ENCODE assay signal across 8 mouse cellular contexts in the genomic region with DNA sequence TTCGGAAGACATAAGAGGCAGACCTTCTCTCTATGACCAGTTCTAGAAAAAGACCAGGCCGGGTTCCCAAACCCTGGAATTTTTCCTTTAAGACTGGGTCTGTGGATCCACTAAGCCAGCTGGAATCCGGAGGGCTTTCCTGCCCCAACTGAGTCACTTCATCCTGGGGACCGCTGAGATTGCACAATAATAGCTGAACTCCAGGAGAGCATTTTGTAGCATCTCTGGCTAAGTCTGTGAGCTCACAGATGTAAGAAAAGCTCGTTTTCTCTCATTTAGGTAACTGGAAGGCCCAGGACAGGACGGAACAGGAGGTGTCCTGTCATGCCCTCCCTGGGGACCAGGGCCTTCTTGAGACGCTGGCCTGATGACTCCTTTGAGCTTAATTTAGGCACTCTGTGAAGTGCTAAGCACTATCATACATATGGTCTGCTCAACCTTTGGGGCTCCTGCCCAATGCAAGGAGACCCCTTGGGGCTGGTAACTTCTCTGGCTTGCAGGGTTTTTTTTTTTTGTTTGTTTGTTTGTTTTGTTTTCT. TPM values are rescaled to one million over a fixed set of nuclear protein-coding genes. Genes with fewer than 3 reads are reported as not detected.
A peak's percentile ranks its signal among the peaks of the same experiment; 100 is the strongest.
DNase-seq lines count a peak whose midpoint lies in the region; ATAC-seq and TF ChIP-seq lines count a peak whose summit lies in the region.

No protein-coding gene starts in this region.

- TF ChIP-seq RAD21 in CH12.LX (IDR thresholded peaks at IDR 0.05; ENCODE audit: low read depth, low read length) = no peak; the same call in 1 of the 2 replicates

- no peak for TF ChIP-seq CTCF in CH12.LX (conservative IDR thresholded peaks at IDR 0.05 in 1 of 2, IDR thresholded peaks at IDR 0.05 in 1 of 2; ENCODE audit: low read depth in 2 of 2, low read length in 2 of 2)

- dilution Hi-C loops in CH12.LX (cut with MboI; ENCODE audit: extremely low pct_ligation_motif_present, extremely low pct_unique_long_range_greater_than_20kb, low sequenced_read_pairs) = no loop called here

- 12% methylated on average over 7 of the region's 7 CpGs for WGBS in liver, embryonic 12.5 days (ENCODE audit: insufficient replicate concordance)

- peak; percentile 97 for DNase-seq in heart, adult 11 months
- DNase-seq in heart, postnatal 4 days = no peak
- peak; percentile 51 for DNase-seq in CH12.LX (ENCODE audit: extremely low read depth)
- peak; percentile 54 for DNase-seq in gastrocnemius, postnatal 25 days
- DNase-seq in frontal cortex, postnatal 14 days (ENCODE audit: low spot score in 2 of 2) = no peak
- DNase-seq in left cerebral cortex, postnatal 36 days (ENCODE audit: low spot score in 2 of 2) = no peak
- no peak for DNase-seq in ovary, postnatal 36 days (ENCODE audit: low spot score)

- peak overlapping the region; percentile 90 for H3K27ac ChIP-seq in CH12.LX (ENCODE audit: insufficient read depth, low read depth)
- H3K27ac ChIP-seq in liver, embryonic 12.5 days = peak overlapping the region; percentile 80

- in situ Hi-C loops in CH12.LX (cut with MboI; ENCODE audit: low pct_ligation_motif_present, low pct_unique_long_range_greater_than_20kb, low sequenced_read_pairs) = loop anchor here (10.0 kb wide), 1 partner anchor 49 kb away; no protein-coding TSS in a partner anchor

- H3K9me3 ChIP-seq in CH12.LX (replicated peaks; ENCODE audit: low read length) = no peaks in the 10 kb centered on the region
- no peaks in the 10 kb centered on the region for H3K9me3 ChIP-seq in liver, embryonic 12.5 days (replicated peaks)

- no peak for ATAC-seq in liver, embryonic 12.5 days

- peak; percentile 45; the same call in 1 of the 2 replicates for TF ChIP-seq EP300 in CH12.LX (IDR thresholded peaks at IDR 0.05; ENCODE audit: low read length)

- TF ChIP-seq POLR2A in CH12.LX (IDR thresholded peaks at IDR 0.05; ENCODE audit: low read depth, low read length) = no peak

- peaks cover 2% of the 10 kb centered on the region for H3K27me3 ChIP-seq in CH12.LX (replicated peaks)
- H3K27me3 ChIP-seq in liver, embryonic 12.5 days (replicated peaks) = peaks cover 11% of the 10 kb centered on the region; the same call in 1 of the 2 replicates

- peaks cover 51 to 93% of the 10 kb centered on the region in 2 experiments for H3K4me1 ChIP-seq in CH12.LX (ENCODE audit: control insufficient read depth in 1 of 2, insufficient read depth in 2 of 2)
- H3K4me1 ChIP-seq in liver, embryonic 12.5 days = peaks cover 87% of the 10 kb centered on the region

- intact Hi-C loops in left cerebral cortex, postnatal 36 days (cut with DNase I) = no loop called here

- H3K79me2 ChIP-seq in CH12.LX (replicated peaks; ENCODE audit: control insufficient read depth, extremely low read depth, insufficient read depth, poor library complexity, severe bottlenecking) = no peaks in the 10 kb centered on the region

- no peak overlapping the region for H3K4me3 ChIP-seq in CH12.LX (replicated peaks in 1 of 3; ENCODE audit: low read depth in 2 of 3, low read length in 2 of 3, poor library complexity in 1 of 3)
- H3K4me3 ChIP-seq in liver, embryonic 12.5 days = peak overlapping the region; percentile 41

- peak overlapping the region; percentile 46 for H3K4me2 ChIP-seq in CH12.LX (ENCODE audit: insufficient read depth, low read depth, poor library complexity, severe bottlenecking)
- H3K4me2 ChIP-seq in liver, embryonic 12.5 days = peak overlapping the region; percentile 73

- H3K9ac ChIP-seq in CH12.LX (ENCODE audit: insufficient read depth, low read depth) = peak overlapping the region; percentile 63
- H3K9ac ChIP-seq in liver, embryonic 12.5 days = peak overlapping the region; percentile 36; the same call in 1 of the 2 replicates

- no peaks in the 10 kb centered on the region for H3K36me3 ChIP-seq in CH12.LX (replicated peaks in 1 of 2; ENCODE audit: control insufficient read depth in 1 of 2, insufficient read depth in 1 of 2, low read length in 1 of 2)
- H3K36me3 ChIP-seq in liver, embryonic 12.5 days = no peaks in the 10 kb centered on the region

TF ChIP-seq in CH12.LX, 34 proteins besides CTCF, POLR2A, EP300 and RAD21:
- 0 out of 2 replicates have a peak, but pooled peaks have one; percentile 24 for TF ChIP-seq BHLHE40 (IDR thresholded peaks at IDR 0.05; ENCODE audit: low read depth, low read length)
- TF ChIP-seq TCF12 (IDR thresholded peaks at IDR 0.05; ENCODE audit: low read depth, low read length) = peak; percentile 52
- peak; percentile 63; the same call in 1 of the 2 replicates for TF ChIP-seq IRF4 (IDR thresholded peaks at IDR 0.05; ENCODE audit: low read depth, low read length)
- no peak for TF ChIP-seq RCOR1 (conservative IDR thresholded peaks at IDR 0.05; ENCODE audit: low read depth, low read length)
- no peak for TF ChIP-seq ELF1 (IDR thresholded peaks at IDR 0.05; ENCODE audit: low read depth, low read length)
- peak; percentile 64 for TF ChIP-seq ETS1 (conservative IDR thresholded peaks at IDR 0.05; ENCODE audit: low read depth, low read length)
- no peak for TF ChIP-seq ZC3H11A (IDR thresholded peaks at IDR 0.05; ENCODE audit: low read depth, low read length)
- TF ChIP-seq KAT2A (IDR thresholded peaks at IDR 0.05; ENCODE audit: insufficient replicate concordance, low read length) = peak; percentile 61; the same call in 1 of the 2 replicates
- TF ChIP-seq MEF2A (IDR thresholded peaks at IDR 0.05; ENCODE audit: borderline replicate concordance, low read depth, low read length) = peak; percentile 92

RNA-seq across cellular contexts. Expression of a gene that starts 16.6 kb away (rescaled TPM):
- total RNA-seq in heart, postnatal 4 days (2021) = 1 to 10 TPM; 5.3 to 7.8 TPM
- total RNA-seq in CH12.LX (2012; rRNA removed) = 4.6 and 5.2 TPM in 2 replicates
- 1.9 and 2.2 TPM in 2 replicates for total RNA-seq in CH12.LX (2014; rRNA removed)
- 1.7 and 2.2 TPM in 2 replicates for polyA plus RNA-seq in CH12.LX (2012; ENCODE audit: insufficient read length, low read depth)
- 1 to 10 TPM; 1.8 to 2.9 TPM for total RNA-seq in gastrocnemius, postnatal 25 days (2021)
- 5.4 and 5.5 TPM in 2 replicates for polyA plus RNA-seq in liver, embryonic 12.5 days (2016; fragmentation: Nextera tagmentation; extraction: Ambion mirVana)
- total RNA-seq in left cerebral cortex, postnatal 36 days (2021) = 10 to 100 TPM; 65.5 to 77.2 TPM

RNA-seq across cellular contexts. Expression of a gene that starts 55.3 kb away (rescaled TPM):
- total RNA-seq in heart, postnatal 4 days (2021) = not detected
- not detected in 2 replicates for total RNA-seq in CH12.LX (2012; rRNA removed)
- total RNA-seq in CH12.LX (2014; rRNA removed) = not detected in 2 replicates
- polyA plus RNA-seq in CH12.LX (2012; ENCODE audit: insufficient read length, low read depth) = not detected in 2 replicates
- not detected for total RNA-seq in gastrocnemius, postnatal 25 days (2021)
- 2.2 and 2.3 TPM in 2 replicates for polyA plus RNA-seq in liver, embryonic 12.5 days (2016; fragmentation: Nextera tagmentation; extraction: Ambion mirVana)
- not detected for total RNA-seq in left cerebral cortex, postnatal 36 days (2021)

Comparison
In these comparisons a context has a peak if more than half of its experiments do, and no peak if none do; other contexts are left out.
1. DNase-seq: peak in heart, adult 11 months (single experiment), CH12.LX (single experiment) and gastrocnemius, postnatal 25 days (single experiment); none in heart, postnatal 4 days (single experiment), frontal cortex, postnatal 14 days (0 of 2), left cerebral cortex, postnatal 36 days (0 of 2) and ovary, postnatal 36 days (single experiment).
2. RNA of a gene that starts 16.6 kb away (total RNA-seq): 65.5 to 77.2 TPM in left cerebral cortex, postnatal 36 days; 5.3 to 7.8 TPM in heart, postnatal 4 days, 1.9 to 5.2 TPM in CH12.LX and 1.8 to 2.9 TPM in gastrocnemius, postnatal 25 days; every median in the first group is over 4 times any median in the second.